Mouse (Mus musculus) heart, postnatal 36 days (tissue): ENCODE results near the gene Slx1b. TPM values are rescaled to one million over a fixed set of nuclear protein-coding genes. Genes with fewer than 3 reads are reported as not detected.
A peak's percentile ranks its signal among the peaks of the same experiment; 100 is the strongest.
"Not testable (repeated sequence)": the region's sequence is repeated elsewhere in the genome, so short reads cannot be mapped to it uniquely, and the experiment has no call there.

ENCODE experiments used
- DNase-seq, 2 experiments: peaks; one replicate each; pipeline ENCODE4 v3.0.0; 2021 to 2022
- intact Hi-C: fragments of 180-260 bp; cut with DNase I; formaldehyde crosslinking; loops from one replicate; pipeline ENCODE4 v1.15.1; 2025
- total RNA-seq, 2 experiments: library from RNA; stranded (reverse); gene quantifications; 2 replicates each; pipeline ENCODE4 v1.2.3; 2021

The Slx1b gene
- total RNA-seq, 2 experiments from 2014 or later: 4.4 to 5.9 TPM

- DNase-seq: peak; percentile 48 to 52
- intact Hi-C loops: not testable (repeated sequence)
These were observed 52.4 kb downstream of the Slx1b start for GRCm38 (mm10) chr7:126643244-126643617.

DNA sequence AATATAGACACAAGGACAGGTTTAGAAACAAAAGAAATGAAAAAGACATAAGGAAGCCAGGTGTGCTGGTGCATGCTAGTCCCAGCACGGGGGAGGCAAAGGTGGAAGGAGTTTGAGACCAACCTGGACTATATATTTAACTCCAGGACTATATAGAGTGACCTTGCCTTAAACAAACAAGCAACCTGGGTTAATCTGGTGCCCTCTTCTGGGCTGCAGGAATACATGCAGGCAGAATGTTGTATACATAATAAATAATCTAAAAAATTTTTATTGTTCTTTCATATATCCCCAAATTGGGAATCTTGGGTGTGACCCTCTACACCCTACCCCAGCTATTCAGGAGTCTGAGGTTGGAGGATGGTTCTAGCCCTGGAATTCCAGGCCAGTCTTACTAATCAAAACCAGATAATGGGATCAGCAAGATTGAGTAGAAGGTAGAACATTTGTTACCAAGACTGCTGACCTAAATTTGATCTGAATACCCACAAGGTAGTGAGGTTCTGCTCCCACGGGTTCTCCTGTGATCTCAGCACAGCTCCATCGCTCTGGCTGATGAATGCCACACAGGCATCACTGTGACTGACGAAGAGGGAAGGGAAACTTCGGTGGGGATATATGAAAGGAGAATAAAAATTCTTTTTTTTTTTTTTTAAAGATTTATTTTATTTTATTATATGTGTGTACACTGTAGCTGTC lies 52.9 kb downstream of the Slx1b start:
- intact Hi-C loops: no loop called here
- no peak for DNase-seq

Other genes starting within 250 kb of the Slx1b start
- 1 to 10 TPM; 1.1 to 1.2 TPM for gene Atp2a1, start 232.7 kb downstream of the Slx1b start, total RNA-seq
- 10 to 100 TPM; 40.0 to 42.2 TPM for gene Sh2b1, start 220.4 kb downstream of the Slx1b start, total RNA-seq
- gene Tufm, start 208.4 kb downstream of the Slx1b start, total RNA-seq: 100 to 1,000 TPM; 287 to 327 TPM
- 10 to 100 TPM; 37.1 to 37.9 TPM for gene Atxn2l, start 192.3 kb downstream of the Slx1b start, total RNA-seq
- 100 to 1,000 TPM; 156 to 157 TPM for gene Eif3c, start 129.4 kb downstream of the Slx1b start, total RNA-seq
- under 1 TPM; 0.41 to 0.53 TPM for gene Apobr, start 110.8 kb downstream of the Slx1b start, total RNA-seq
- gene Cln3, start 110.0 kb downstream of the Slx1b start, total RNA-seq: 10 to 100 TPM; 14.8 to 16.3 TPM
- gene Il27, start 100.8 kb downstream of the Slx1b start, total RNA-seq: not detected
- 1 to 10 TPM; 7.2 to 9.9 TPM for gene Nupr1, start 64.9 kb downstream of the Slx1b start, total RNA-seq
- gene Sgf29, start 46.5 kb downstream of the Slx1b start, total RNA-seq: 10 to 100 TPM; 21.8 to 25.2 TPM
- gene Sult1a1, start 19.4 kb downstream of the Slx1b start, total RNA-seq: 10 to 100 TPM; 30.3 to 43.0 TPM
- 10 to 100 TPM; 47.0 to 60.8 TPM for gene Bola2, start 383 bp downstream of the Slx1b start, total RNA-seq
- 1 to 10 TPM; 7.8 to 9.9 TPM for gene Coro1a, start 12.0 kb upstream of the Slx1b start, total RNA-seq
- 10 to 100 TPM; 61.0 to 62.2 TPM for gene Mapk3, start 63.8 kb upstream of the Slx1b start, total RNA-seq
- gene Gdpd3, start 70.5 kb upstream of the Slx1b start, total RNA-seq: 1 to 10 TPM; 1.6 TPM
- gene Ypel3, start 81.2 kb upstream of the Slx1b start, total RNA-seq: 100 to 1,000 TPM in 1 of 2 experiments, 10 to 100 TPM in 1; 91.4 to 110 TPM
- under 1 TPM; 0.24 to 0.44 TPM for gene Tbx6, start 85.7 kb upstream of the Slx1b start, total RNA-seq
- gene Ppp4c, start 96.7 kb upstream of the Slx1b start, total RNA-seq: 10 to 100 TPM; 36.1 to 36.5 TPM
- gene Fam57b, start 101.9 kb upstream of the Slx1b start, total RNA-seq: 1 to 10 TPM; 8.2 to 9.7 TPM
- not detected for gene 4930451I11Rik, start 135.9 kb upstream of the Slx1b start, total RNA-seq
- not detected for gene Doc2a, start 151.6 kb upstream of the Slx1b start, total RNA-seq
- 1 to 10 TPM; 6.1 to 6.6 TPM for gene Hirip3, start 166.2 kb upstream of the Slx1b start, total RNA-seq
- 10 to 100 TPM; 21.2 to 21.8 TPM for gene Ino80e, start 166.6 kb upstream of the Slx1b start, total RNA-seq
- 10 to 100 TPM; 39.5 to 43.2 TPM for gene Taok2, start 188.9 kb upstream of the Slx1b start, total RNA-seq
- gene Tmem219, start 227.1 kb upstream of the Slx1b start, total RNA-seq: 10 to 100 TPM in 1 of 2 experiments, 1 to 10 TPM in 1; 9.5 to 11.5 TPM
- 1 to 10 TPM; 5.4 to 7.4 TPM for gene Kctd13, start 233.1 kb upstream of the Slx1b start, total RNA-seq